Mouse (Mus musculus) heart, adult 2 months (tissue): Measurements from ENCODE around the gene Dchs1. TPM values are rescaled to one million over a fixed set of nuclear protein-coding genes. Genes with fewer than 3 reads are reported as not detected.
A peak's percentile ranks its signal among the peaks of the same experiment; 100 is the strongest.

ENCODE experiments used
- DNase-seq, 2 experiments: peaks; one replicate each; pipeline ENCODE4 v3.0.0; 2021
- H3K27ac ChIP-seq: fragments of 200-600 bp; 2 replicates; pipeline ENCODE4 v1.8.1; 2022
- H3K27me3 ChIP-seq: fragments of 200-500 bp; 2 replicates; pipeline ENCODE4 v1.6.1; 2012; ENCODE audit warnings: mild to moderate bottlenecking, low read length, inconsistent platforms, mixed read lengths; ENCODE audit not compliant: control insufficient read depth, insufficient read depth
- H3K36me3 ChIP-seq: fragments of 200-500 bp; 2 replicates; pipeline ENCODE4 v1.6.1; 2012; ENCODE audit warnings: low read length, inconsistent platforms; ENCODE audit not compliant: control insufficient read depth, insufficient read depth
- H3K4me1 ChIP-seq: fragments of 200-500 bp; 2 replicates; pipeline ENCODE4 v1.6.1; 2011; ENCODE audit warnings: low read length; ENCODE audit not compliant: control insufficient read depth, insufficient read depth
- H3K4me3 ChIP-seq: fragments of 200-600 bp; 2 replicates; pipeline ENCODE4 v1.8.1; 2022
- H3K79me2 ChIP-seq: fragments of 200-500 bp; replicated peaks from 2 replicates; pipeline ENCODE4 v1.6.1; 2012; ENCODE audit warnings: mild to moderate bottlenecking, inconsistent platforms, low read length, moderate library complexity, mixed read lengths; ENCODE audit not compliant: control insufficient read depth, insufficient read depth
- H3K9ac ChIP-seq: fragments of 200-500 bp; 2 replicates; pipeline ENCODE4 v1.6.1; 2012; ENCODE audit warnings: low read depth, mild to moderate bottlenecking, control low read depth, inconsistent platforms, low read length, mixed read lengths
- CTCF ChIP-seq: fragments of 200-600 bp; IDR thresholded peaks from 2 replicates; pipeline ENCODE4 v1.8.1; 2022; ENCODE audit warnings: antibody characterized with exemption, mild to moderate bottlenecking, moderate library complexity
- EP300 ChIP-seq: fragments of 200-500 bp; IDR thresholded peaks from 2 replicates; pipeline ENCODE4 v1.6.1; 2011; ENCODE audit warnings: low read depth, low read length, control low read depth; ENCODE audit not compliant: insufficient read depth
- POLR2A ChIP-seq: fragments of 200-500 bp; IDR thresholded peaks from 2 replicates; pipeline ENCODE4 v1.6.1; 2011; ENCODE audit warnings: mild to moderate bottlenecking, low read depth, low read length, control low read depth; ENCODE audit not compliant: insufficient read depth
- WGBS: fragments of 180-500 bp; shearing (Covaris S2); methylation state at CpG from one replicate; pipeline ENCODE4 v1.1.7; 2018; 5-methylcytosine and 5-hydroxymethylcytosine counted together
- intact Hi-C: fragments of 180-260 bp; cut with DNase I; formaldehyde crosslinking; loops from one replicate; pipeline ENCODE4 v1.15.1; 2025
- long read RNA-seq: library from polyadenylated mRNA; stranded (forward); transcript quantifications from one replicate; pipeline ENCODE4 v2.0.0, GENCODE M21; 2021
- polyA plus RNA-seq: library from polyadenylated mRNA; depleted of rRNA; stranded (reverse); fragments of >200 nt; gene quantifications from 2 replicates; pipeline ENCODE4 v1.2.3, GENCODE M21; 2012; rRNA removed
- total RNA-seq, 2 experiments: library from RNA; stranded (reverse); gene quantifications; 2 replicates each; pipeline ENCODE4 v1.2.3; 2021

Gene Dchs1
- total RNA-seq, result 1 to 10 TPM; 7.2 to 8.5 TPM
- 8.0 and 11.0 TPM in 2 replicates for polyA plus RNA-seq
- long read RNA-seq, partial matches to known transcripts, result 1 of 3 reads
- long read RNA-seq, other reads (novel, unspliced or antisense), result 2 of 3 reads

GRCm38 (mm10) chr7:105787285-105788140, at the start of gene Dchs1:
TSS of gene Dchs1 (minus strand) at chr7:105787654.
- Histone ChIP-seq H3K4me3 (peak within 1 kb of the TSS; percentile 70), H3K36me3 (no peaks in the 10 kb centered on the region; the same call in 1 of the 2 replicates), H3K9ac (peak within 1 kb of the TSS; percentile 90), H3K27me3 (0 out of 2 replicates have a peak, but pooled peaks cover 2% of the 10 kb centered on the region), H3K4me1 (peaks cover 5% of the 10 kb centered on the region), H3K27ac (peak within 1 kb of the TSS; percentile 86), H3K79me2 (no peaks in the 10 kb centered on the region)
- WGBS, result under 1% methylated on average over 67 of the region's 97 CpGs
- DNase-seq, result peak; percentile 54 to 66
- peak; percentile 46; the same call in 1 of the 2 replicates for TF ChIP-seq POLR2A
- no peak for TF ChIP-seq EP300
- intact Hi-C loops, result loop anchor here (2.0 kb wide), 2 partner anchors 21 to 43 kb away; partner anchors contain the start of gene Taf10

GRCm38 (mm10) chr7:105824281-105824680, 36.8 kb upstream of the Dchs1 start:
- Histone ChIP-seq H3K4me3 (no peak overlapping the region), H3K4me1 (no peaks in the 10 kb centered on the region), H3K27me3 (no peaks in the 10 kb centered on the region), H3K9ac (no peak overlapping the region), H3K36me3 (no peaks in the 10 kb centered on the region), H3K79me2 (no peaks in the 10 kb centered on the region), H3K27ac (no peak overlapping the region)
- no peak for DNase-seq
- 73% methylated on average over 7 of the region's 7 CpGs for whole genome bisulfite sequencing
- TF ChIP-seq POLR2A (no peak), CTCF (no peak), EP300 (no peak)
- intact Hi-C loops, result no loop called here

GRCm38 (mm10) chr7:105818483-105818882, 31.0 kb upstream of the Dchs1 start:
- DNase-seq, result no peak
- 2% methylated on average over 1 of the region's 1 CpGs for WGBS
- Histone ChIP-seq H3K4me1 (no peaks in the 10 kb centered on the region), H3K27me3 (no peaks in the 10 kb centered on the region), H3K36me3 (no peaks in the 10 kb centered on the region), H3K4me3 (no peak overlapping the region), H3K79me2 (no peaks in the 10 kb centered on the region), H3K27ac (no peak overlapping the region), H3K9ac (no peak overlapping the region)
- intact Hi-C loops, result loop anchor here (1.0 to 10.0 kb wide), 2 partner anchors 92 to 344 kb away; no protein-coding TSS in a partner anchor
- TF ChIP-seq CTCF (peak; percentile 91), POLR2A (no peak)

- Histone ChIP-seq H3K27ac (no peak overlapping the region), H3K79me2 (no peaks in the 10 kb centered on the region), H3K9ac (no peak overlapping the region), H3K4me3 (no peak overlapping the region), H3K36me3 (no peaks in the 10 kb centered on the region), H3K4me1 (no peaks in the 10 kb centered on the region), H3K27me3 (no peaks in the 10 kb centered on the region)
- DNase-seq, result no peak
- intact Hi-C loops, result loop anchor here (10.0 kb wide), 1 partner anchor 342 kb away; no protein-coding TSS in a partner anchor
- no peak for TF ChIP-seq EP300
- TF ChIP-seq CTCF, result peak; percentile 74
- no peak for TF ChIP-seq POLR2A
These were observed 29.3 kb upstream of the Dchs1 start for GRCm38 (mm10) chr7:105816736-105817135.

- Histone ChIP-seq H3K9ac (no peak overlapping the region), H3K79me2 (peaks cover 2% of the 10 kb centered on the region; the same call in 1 of the 2 replicates), H3K4me3 (no peak overlapping the region), H3K4me1 (peaks cover 6% of the 10 kb centered on the region), H3K27ac (peak overlapping the region; percentile 8), H3K27me3 (no peaks in the 10 kb centered on the region), H3K36me3 (peaks cover 9% of the 10 kb centered on the region)
- TF ChIP-seq POLR2A (no peak), EP300 (no peak), CTCF (no peak)
- no peak for DNase-seq
- WGBS, result 88% methylated on average over 3 of the region's 3 CpGs
- intact Hi-C loops, result loop anchor here (5.0 to 10.0 kb wide), 4 partner anchors 171 to 416 kb away; partner anchors contain the start of genes Arfip2, Gm45799, Smpd1 and Timm10b
These were observed 25.9 kb upstream of the Dchs1 start for GRCm38 (mm10) chr7:105813326-105813725.

GRCm38 (mm10) chr7:105812566-105812965, 25.1 kb upstream of the Dchs1 start:
- Histone ChIP-seq H3K4me3 (0 out of 2 replicates have a peak overlapping the region, but pooled peaks have one; percentile 7), H3K27ac (peak overlapping the region; percentile 68), H3K79me2 (peaks cover 2% of the 10 kb centered on the region; the same call in 1 of the 2 replicates), H3K36me3 (peaks cover 13% of the 10 kb centered on the region), H3K9ac (no peak overlapping the region), H3K27me3 (no peaks in the 10 kb centered on the region), H3K4me1 (peaks cover 6% of the 10 kb centered on the region)
- WGBS, result 37% methylated on average over 3 of the region's 3 CpGs
- no peak for TF ChIP-seq CTCF
- TF ChIP-seq EP300, result 0 out of 2 replicates have a peak, but pooled peaks have one; percentile 35
- TF ChIP-seq POLR2A, result peak; percentile 63
- intact Hi-C loops, result loop anchor here (5.0 to 10.0 kb wide), 4 partner anchors 170 to 415 kb away; partner anchors contain the start of genes Arfip2, Gm45799, Smpd1 and Timm10b
- DNase-seq, result no peak
